Mouse (Mus musculus) midbrain, embryonic 11.5 days (tissue): ENCODE results near the gene Lmo4. TPM values are rescaled to one million over a fixed set of nuclear protein-coding genes. Genes with fewer than 3 reads are reported as not detected.

Experiments used
- ATAC-seq: fragments of 200-750 bp; cut with Nextera tagmentation; 2 replicates; pipeline ENCODE4 v1.8.0; 2017; ENCODE audit warnings: moderate TSS enrichment, moderate library complexity; ENCODE audit not compliant: low FRiP score
- DNase-seq: peaks from one replicate; pipeline ENCODE4 v3.0.0; 2015; ENCODE audit warnings: low spot score; ENCODE audit errors: missing footprints
- H3K27ac ChIP-seq: fragments of 300-500 bp; sonication (generic); 2 replicates; pipeline ENCODE4 v1.5.1; 2014; ENCODE audit warnings: low read depth, low read length
- H3K27me3 ChIP-seq: fragments of 300-500 bp; sonication (generic); 2 replicates; pipeline ENCODE4 v1.6.1; 2014; ENCODE audit warnings: mild to moderate bottlenecking, low read length, moderate library complexity, mixed read lengths; ENCODE audit not compliant: control insufficient read depth, insufficient read depth
- H3K36me3 ChIP-seq: fragments of 300-500 bp; sonication (generic); 2 replicates; pipeline ENCODE4 v1.6.1; 2014; ENCODE audit warnings: mild to moderate bottlenecking, low read length, moderate library complexity, mixed read lengths; ENCODE audit not compliant: control insufficient read depth, insufficient read depth
- H3K4me1 ChIP-seq: fragments of 300-500 bp; sonication (generic); 2 replicates; pipeline ENCODE4 v1.6.1; 2014; ENCODE audit warnings: low read length; ENCODE audit not compliant: control insufficient read depth, insufficient read depth
- H3K4me2 ChIP-seq: fragments of 300-500 bp; sonication (generic); 2 replicates; pipeline ENCODE4 v1.6.1; 2014; ENCODE audit warnings: mild to moderate bottlenecking, moderate library complexity
- H3K4me3 ChIP-seq: fragments of 300-500 bp; sonication (generic); 2 replicates; pipeline ENCODE4 v1.5.1; 2014; ENCODE audit warnings: low read depth, low read length
- H3K9ac ChIP-seq: fragments of 300-500 bp; sonication (generic); 2 replicates; pipeline ENCODE4 v1.6.1; 2014; ENCODE audit warnings: low read length
- H3K9me3 ChIP-seq: fragments of 300-500 bp; sonication (generic); 2 replicates; pipeline ENCODE4 v1.6.1; 2016; ENCODE audit warnings: low read length; ENCODE audit not compliant: control insufficient read depth
- WGBS: fragments of 180-500 bp; shearing (Covaris S2); extraction: QIAGEN DNeasy Blood & Tissue Kit; methylation state at CpG from one replicate; pipeline ENCODE4 v1.1.7; 2014; 5-methylcytosine and 5-hydroxymethylcytosine counted together
- polyA plus RNA-seq: library from polyadenylated mRNA; unstranded; fragments of >200 nt; fragmentation: Nextera tagmentation; extraction: Ambion mirVana; gene quantifications from 2 replicates; pipeline ENCODE4 v1.2.1, GENCODE M21; 2014

Lmo4 gene
- polyA plus RNA-seq, 1 experiment from 2014 or later, result 41.5 TPM

DNA sequence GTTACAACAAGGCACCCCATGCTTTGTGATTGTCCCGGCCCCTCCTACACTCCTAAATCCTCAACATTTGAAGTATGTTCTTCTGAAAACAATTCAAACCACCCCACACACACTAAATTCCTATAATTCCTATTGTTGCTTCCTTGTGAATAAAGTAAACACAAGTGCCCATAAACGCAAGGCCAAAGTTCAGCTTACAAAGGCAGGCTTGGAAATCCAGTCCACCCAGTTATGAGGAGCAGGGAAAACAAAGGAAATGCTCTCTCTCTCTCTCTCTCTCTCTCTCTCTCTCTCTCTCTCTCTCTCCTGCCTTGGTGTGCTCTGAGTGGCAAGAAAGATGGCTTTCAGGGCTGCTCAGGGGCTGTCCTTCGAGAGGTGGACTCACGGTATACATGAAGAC, 61.0 kb downstream of the Lmo4 start:
- no peak for DNase-seq
- Histone ChIP-seq H3K4me3 (no peak overlapping the region), H3K27ac (no peak overlapping the region), H3K4me2 (no peak overlapping the region), H3K36me3 (no peaks in the 10 kb centered on the region), H3K9me3 (no peaks in the 10 kb centered on the region), H3K4me1 (no peaks in the 10 kb centered on the region), H3K9ac (no peak overlapping the region), H3K27me3 (no peaks in the 10 kb centered on the region)
- no peak for ATAC-seq
- 91% methylated on average over 4 of the region's 4 CpGs for WGBS

DNA sequence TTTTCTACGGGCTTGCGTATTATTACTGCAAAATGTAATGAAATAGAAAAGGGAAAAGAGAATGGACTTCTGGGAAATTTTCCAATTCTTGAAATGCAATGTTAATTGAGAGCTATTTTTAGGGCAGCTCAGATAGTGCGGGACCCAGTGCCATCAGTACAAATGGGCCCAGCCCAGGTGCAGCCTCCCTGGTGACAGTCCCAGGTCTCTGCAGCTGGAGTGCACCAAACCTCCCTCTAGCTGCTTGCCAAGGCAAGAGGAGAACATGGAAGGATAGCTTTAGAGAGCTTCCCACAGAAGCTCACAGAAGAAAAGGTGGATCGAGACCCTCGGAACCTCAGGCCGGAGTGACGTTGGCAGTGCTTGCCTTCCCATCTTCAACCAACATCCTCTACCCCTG, 62.1 kb downstream of the Lmo4 start:
- H3K9ac ChIP-seq, result no peak overlapping the region
- no peak overlapping the region for H3K4me2 ChIP-seq
- H3K36me3 ChIP-seq, result no peaks in the 10 kb centered on the region
- ATAC-seq, result no peak
- no peak for DNase-seq
- H3K9me3 ChIP-seq, result no peaks in the 10 kb centered on the region
- H3K4me3 ChIP-seq, result no peak overlapping the region
- H3K4me1 ChIP-seq, result no peaks in the 10 kb centered on the region
- H3K27me3 ChIP-seq, result no peaks in the 10 kb centered on the region
- H3K27ac ChIP-seq, result no peak overlapping the region
- 94% methylated on average over 7 of the region's 7 CpGs for WGBS

DNA sequence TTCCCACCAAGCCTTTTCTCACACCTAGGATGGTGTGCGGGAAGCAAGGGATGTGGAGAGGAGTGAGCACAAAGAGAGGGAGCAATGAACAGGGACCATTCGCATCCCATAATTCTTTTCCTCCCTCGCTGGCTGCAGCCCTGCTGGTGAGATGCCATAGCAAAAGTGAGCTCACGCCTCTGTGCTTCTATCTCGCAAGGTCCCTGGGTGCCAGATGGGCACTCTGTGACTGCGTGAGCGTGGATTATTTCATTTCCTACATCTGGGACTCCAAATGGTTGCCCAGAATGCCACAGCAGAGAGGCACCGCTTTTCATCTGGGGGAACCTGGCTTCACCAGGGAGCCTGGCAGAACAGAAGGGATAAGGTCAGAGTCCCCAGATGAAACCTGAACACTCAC, 63.2 kb downstream of the Lmo4 start:
- Histone ChIP-seq H3K9me3 (no peaks in the 10 kb centered on the region), H3K4me3 (no peak overlapping the region), H3K4me1 (no peaks in the 10 kb centered on the region), H3K4me2 (no peak overlapping the region), H3K9ac (no peak overlapping the region), H3K27ac (no peak overlapping the region), H3K27me3 (no peaks in the 10 kb centered on the region), H3K36me3 (no peaks in the 10 kb centered on the region)
- ATAC-seq (no peak), DNase-seq (no peak)
- WGBS, result 83% methylated on average over 8 of the region's 8 CpGs

DNA sequence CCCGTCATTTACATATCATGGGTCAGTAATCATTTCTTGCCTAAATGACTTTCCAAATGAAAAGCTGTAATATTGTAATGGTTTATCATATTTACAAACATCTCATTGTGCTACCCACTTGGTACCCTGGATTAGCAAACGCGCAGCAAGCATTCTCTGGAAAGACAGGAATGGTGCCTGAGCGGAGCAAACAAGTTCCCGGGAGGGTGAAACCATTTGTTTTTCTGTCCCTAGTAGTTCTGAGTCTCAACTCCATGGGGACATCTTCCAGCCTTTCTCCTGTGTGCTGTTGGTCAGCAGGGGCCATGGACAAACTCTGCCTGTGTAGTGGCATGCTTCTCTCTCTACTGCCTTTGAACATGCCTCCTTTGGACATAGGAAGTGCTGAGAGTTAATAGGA, 64.2 kb downstream of the Lmo4 start:
- Histone ChIP-seq H3K36me3 (no peaks in the 10 kb centered on the region), H3K27me3 (no peaks in the 10 kb centered on the region), H3K9ac (no peak overlapping the region), H3K9me3 (no peaks in the 10 kb centered on the region), H3K4me3 (no peak overlapping the region), H3K27ac (no peak overlapping the region), H3K4me2 (no peak overlapping the region), H3K4me1 (no peaks in the 10 kb centered on the region)
- no peak for ATAC-seq
- WGBS, result 87% methylated on average over 5 of the region's 5 CpGs
- DNase-seq, result no peak

DNA sequence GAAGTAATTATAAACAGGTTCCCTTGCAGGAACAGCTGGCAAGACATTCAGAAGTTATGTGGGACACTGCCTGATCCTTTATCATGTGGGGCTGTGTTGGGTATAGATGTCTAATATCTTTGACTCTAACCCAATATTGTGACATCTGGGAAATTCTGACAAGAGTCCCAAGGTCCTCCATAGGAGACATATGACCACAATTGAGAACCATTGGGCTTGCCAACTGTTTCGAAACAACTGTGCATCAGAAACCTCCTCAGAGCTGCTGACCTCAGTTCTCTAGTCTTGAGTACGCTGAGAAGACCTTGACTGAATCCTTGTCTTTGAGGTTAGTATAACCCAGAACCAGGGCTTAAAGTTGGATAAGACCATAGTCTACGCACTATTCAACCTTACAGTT, 66.4 kb downstream of the Lmo4 start:
- no peak overlapping the region for H3K9ac ChIP-seq
- 88% methylated on average over 3 of the region's 3 CpGs for WGBS
- H3K36me3 ChIP-seq, result no peaks in the 10 kb centered on the region
- ATAC-seq (no peak), DNase-seq (no peak)
- H3K27ac ChIP-seq, result no peak overlapping the region
- no peaks in the 10 kb centered on the region for H3K4me1 ChIP-seq
- no peak overlapping the region for H3K4me2 ChIP-seq
- H3K27me3 ChIP-seq, result no peaks in the 10 kb centered on the region
- no peaks in the 10 kb centered on the region for H3K9me3 ChIP-seq
- H3K4me3 ChIP-seq, result no peak overlapping the region
